Mouse (Mus musculus): ENCODE data around the gene BC035044. TPM values are rescaled to one million over a fixed set of nuclear protein-coding genes. Genes with fewer than 3 reads are reported as not detected.

BC035044 gene
- polyA plus RNA-seq, 2 experiments, result 0.67 to 1.5 TPM

- 89% methylated on average over 1 of the region's 1 CpGs for WGBS
- no peaks in the 10 kb centered on the region for H3K9me3 ChIP-seq (ENCODE audit: control insufficient read depth, low read length)
- ATAC-seq (ENCODE audit: low FRiP score, low read depth), result no peak
- no peak overlapping the region for H3K9ac ChIP-seq (ENCODE audit: low read depth, low read length, severe bottlenecking)
- no peaks in the 10 kb centered on the region for H3K4me1 ChIP-seq (ENCODE audit: control insufficient read depth, insufficient read depth, low read length)
- no peak overlapping the region for H3K4me2 ChIP-seq (replicated peaks; ENCODE audit: low read depth, low read length, severe bottlenecking)
- no peaks in the 10 kb centered on the region for H3K27me3 ChIP-seq (ENCODE audit: control insufficient read depth, insufficient read depth, low read length)
- no peak for TF ChIP-seq POLR2A (IDR thresholded peaks at IDR 0.05; ENCODE audit: borderline replicate concordance, extremely low read depth, insufficient read depth, insufficient read length)
- no peak overlapping the region for H3K4me3 ChIP-seq (replicated peaks; ENCODE audit: low read length)
- H3K27ac ChIP-seq (replicated peaks; ENCODE audit: low read depth, low read length), result no peak overlapping the region
- no peak for DNase-seq (ENCODE audit: low spot score)
- H3K36me3 ChIP-seq (ENCODE audit: control insufficient read depth, insufficient read depth, low read length), result no peaks in the 10 kb centered on the region
Measured at GRCm38 (mm10) chr6:128871910-128872610, 18.9 kb downstream of the BC035044 start.

- no peak overlapping the region for H3K9ac ChIP-seq (ENCODE audit: low read depth, low read length, severe bottlenecking)
- 6% methylated on average over 3 of the region's 3 CpGs for WGBS
- H3K27ac ChIP-seq (replicated peaks; ENCODE audit: low read depth, low read length), result no peak overlapping the region
- no peak overlapping the region for H3K4me3 ChIP-seq (replicated peaks; ENCODE audit: low read length)
- H3K36me3 ChIP-seq (ENCODE audit: control insufficient read depth, insufficient read depth, low read length), result no peaks in the 10 kb centered on the region
- H3K9me3 ChIP-seq (ENCODE audit: control insufficient read depth, low read length), result no peaks in the 10 kb centered on the region
- H3K4me2 ChIP-seq (replicated peaks; ENCODE audit: low read depth, low read length, severe bottlenecking), result no peak overlapping the region
- TF ChIP-seq POLR2A (IDR thresholded peaks at IDR 0.05; ENCODE audit: borderline replicate concordance, extremely low read depth, insufficient read depth, insufficient read length), result no peak
- no peaks in the 10 kb centered on the region for H3K4me1 ChIP-seq (ENCODE audit: control insufficient read depth, insufficient read depth, low read length)
- DNase-seq (ENCODE audit: low spot score) (no peak), ATAC-seq (ENCODE audit: low FRiP score, low read depth) (no peak)
- no peaks in the 10 kb centered on the region for H3K27me3 ChIP-seq (ENCODE audit: control insufficient read depth, insufficient read depth, low read length)
Measured at GRCm38 (mm10) chr6:128868861-128869260, 22.1 kb downstream of the BC035044 start.

DNA sequence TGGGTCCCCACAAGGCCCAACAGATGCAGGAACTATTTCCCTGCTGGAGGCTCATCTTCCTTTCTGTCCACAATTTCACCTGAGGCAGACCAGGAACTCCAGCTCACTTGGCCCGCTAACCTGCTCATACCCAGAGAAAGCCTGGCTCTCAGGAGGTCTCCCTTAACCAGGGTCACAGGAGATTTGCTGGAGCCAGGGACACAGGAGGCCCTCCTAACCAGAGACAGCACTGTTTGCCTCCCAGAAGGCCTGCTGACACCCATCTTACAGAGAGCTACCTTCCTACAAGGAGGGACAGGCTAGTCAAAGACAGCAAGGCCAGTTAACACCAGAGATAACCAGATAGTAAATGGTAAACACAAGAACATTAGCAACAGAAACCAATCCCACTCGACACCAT, 33.0 kb downstream of the BC035044 start:
- no peaks in the 10 kb centered on the region for H3K36me3 ChIP-seq (ENCODE audit: control insufficient read depth, insufficient read depth, low read length)
- ATAC-seq (ENCODE audit: low FRiP score, low read depth) (no peak), DNase-seq (ENCODE audit: low spot score) (no peak)
- H3K4me1 ChIP-seq (ENCODE audit: control insufficient read depth, insufficient read depth, low read length), result no peaks in the 10 kb centered on the region
- TF ChIP-seq POLR2A (IDR thresholded peaks at IDR 0.05; ENCODE audit: borderline replicate concordance, extremely low read depth, insufficient read depth, insufficient read length), result no peak
- no peak overlapping the region for H3K4me3 ChIP-seq (replicated peaks; ENCODE audit: low read length)
- no peak overlapping the region for H3K9ac ChIP-seq (ENCODE audit: low read depth, low read length, severe bottlenecking)
- no peak overlapping the region for H3K4me2 ChIP-seq (replicated peaks; ENCODE audit: low read depth, low read length, severe bottlenecking)
- WGBS, result 89% methylated on average over 2 of the region's 2 CpGs
- no peak overlapping the region for H3K27ac ChIP-seq (replicated peaks; ENCODE audit: low read depth, low read length)
- H3K9me3 ChIP-seq (ENCODE audit: control insufficient read depth, low read length), result no peaks in the 10 kb centered on the region
- H3K27me3 ChIP-seq (ENCODE audit: control insufficient read depth, insufficient read depth, low read length), result no peaks in the 10 kb centered on the region

- DNase-seq (ENCODE audit: low spot score), result peak; percentile 57
- no peak for TF ChIP-seq POLR2A (IDR thresholded peaks at IDR 0.05; ENCODE audit: borderline replicate concordance, extremely low read depth, insufficient read depth, insufficient read length)
- Histone ChIP-seq H3K36me3 (ENCODE audit: control insufficient read depth, insufficient read depth, low read length) (no peaks in the 10 kb centered on the region), H3K4me3 (replicated peaks; ENCODE audit: low read length) (no peak overlapping the region), H3K9me3 (ENCODE audit: control insufficient read depth, low read length) (no peaks in the 10 kb centered on the region), H3K4me1 (ENCODE audit: control insufficient read depth, insufficient read depth, low read length) (no peaks in the 10 kb centered on the region), H3K27me3 (ENCODE audit: control insufficient read depth, insufficient read depth, low read length) (no peaks in the 10 kb centered on the region), H3K4me2 (replicated peaks; ENCODE audit: low read depth, low read length, severe bottlenecking) (no peak overlapping the region), H3K9ac (ENCODE audit: low read depth, low read length, severe bottlenecking) (no peak overlapping the region), H3K27ac (replicated peaks; ENCODE audit: low read depth, low read length) (no peak overlapping the region)
- 0 out of 2 replicates have a peak, but pooled peaks have one; percentile 53 for ATAC-seq (ENCODE audit: low FRiP score, low read depth)
- WGBS, result 64% methylated on average over 5 of the region's 5 CpGs
Measured at GRCm38 (mm10) chr6:128856250-128856649, 34.7 kb downstream of the BC035044 start.

- ATAC-seq (ENCODE audit: low FRiP score, low read depth) (no peak), DNase-seq (ENCODE audit: low spot score) (no peak)
- Histone ChIP-seq H3K4me3 (replicated peaks; ENCODE audit: low read length) (no peak overlapping the region), H3K27me3 (ENCODE audit: control insufficient read depth, insufficient read depth, low read length) (no peaks in the 10 kb centered on the region), H3K9ac (ENCODE audit: low read depth, low read length, severe bottlenecking) (no peak overlapping the region), H3K27ac (replicated peaks; ENCODE audit: low read depth, low read length) (no peak overlapping the region), H3K9me3 (ENCODE audit: control insufficient read depth, low read length) (no peaks in the 10 kb centered on the region), H3K4me1 (ENCODE audit: control insufficient read depth, insufficient read depth, low read length) (no peaks in the 10 kb centered on the region), H3K4me2 (replicated peaks; ENCODE audit: low read depth, low read length, severe bottlenecking) (no peak overlapping the region), H3K36me3 (ENCODE audit: control insufficient read depth, insufficient read depth, low read length) (no peaks in the 10 kb centered on the region)
- no peak for TF ChIP-seq POLR2A (IDR thresholded peaks at IDR 0.05; ENCODE audit: borderline replicate concordance, extremely low read depth, insufficient read depth, insufficient read length)
- WGBS, result 70% methylated on average over 1 of the region's 1 CpGs
Measured at GRCm38 (mm10) chr6:128855477-128855876, 35.4 kb downstream of the BC035044 start.

All from limb, embryonic 14.5 days (tissue).